Mouse (Mus musculus) Patski (cell line): Measurements from ENCODE around the gene Pqlc2. TPM values are rescaled to one million over a fixed set of nuclear protein-coding genes. Genes with fewer than 3 reads are reported as not detected.

ENCODE experiments used
- ATAC-seq: fragments of 100-300 bp; one replicate; pipeline ENCODE4 v1.8.0; 2021
- CTCF ChIA-PET: fragments of 350-600 bp; sonication (Branson Sonifier 250); formaldehyde crosslinking; loops from one replicate; lab custom pipeline; 2022; ENCODE audit warnings: inconsistent platforms; lab: Charles Lee
- POLR2A ChIA-PET: fragments of 350-600 bp; sonication (Branson Sonifier 250); formaldehyde crosslinking; loops from one replicate; lab custom pipeline; 2022; ENCODE audit warnings: antibody characterized with exemption, inconsistent platforms; lab: Charles Lee
- DNase-seq: peaks from one replicate; pipeline ENCODE4 v3.0.0-alpha.2; 2011; ENCODE audit warnings: low read depth, low spot score
- H3K27me3 ChIP-seq: fragments of 371-371 bp; one replicate; pipeline ENCODE4 v1.5.1; 2021
- CTCF ChIP-seq: fragments of 100-300 bp; IDR thresholded peaks from one replicate; pipeline ENCODE4 v1.5.1; 2021
- in situ Hi-C: fragments of 300-500 bp; cut with MboI; formaldehyde crosslinking; loops from 3 replicates; pipeline ENCODE4 v1.11.1; 2018; ENCODE audit warnings: low pct_unique_long_range_greater_than_20kb, mixed read lengths
- polyA plus RNA-seq: library from polyadenylated mRNA; unstranded; gene quantifications from one replicate; pipeline ENCODE4 v1.2.3, GENCODE M21; 2021

Gene Pqlc2
- polyA plus RNA-seq, 1 experiment from 2014 or later, result 9.9 TPM

- POLR2A ChIA-PET, result interaction anchor here (1.6 kb wide), 1 partner anchor 11 kb away, joined by 3 read pairs; no protein-coding TSS in a partner anchor
- DNase-seq, result no peak
Measured at GRCm38 (mm10) chr4:139250886-139251285, 59.6 kb downstream of the Pqlc2 start.

DNA sequence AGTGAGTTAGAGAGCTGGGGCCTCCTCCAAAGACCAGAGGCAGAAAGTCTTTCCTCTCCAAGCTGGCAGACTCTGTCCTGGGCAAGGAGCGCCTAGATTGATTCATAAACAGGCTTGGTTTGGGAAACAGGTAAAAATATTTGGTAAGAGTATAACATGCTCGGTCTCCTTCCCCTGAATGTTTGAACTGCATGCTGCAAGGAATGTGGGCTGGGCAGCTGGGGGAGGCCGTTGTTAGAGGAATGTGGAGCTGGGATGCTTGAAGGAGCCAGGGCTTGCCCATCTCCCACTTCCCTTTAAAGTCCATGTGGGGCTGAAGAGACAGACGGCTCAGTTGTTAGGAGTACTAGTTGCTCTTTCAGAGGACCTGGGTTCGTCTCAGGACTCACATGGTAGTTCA lies 60.5 kb downstream of the Pqlc2 start:
- no peaks in the 10 kb centered on the region for H3K27me3 ChIP-seq
- no peak for DNase-seq
- TF ChIP-seq CTCF, result no peak
- ChIA-PET POLR2A (interaction anchor here (0.7 kb wide), 1 partner anchor 12 kb away, joined by 3 read pairs; no protein-coding TSS in a partner anchor), CTCF (interaction anchor here (1.3 to 2.0 kb wide), 2 partner anchors 18 to 162 kb away, joined by 3 to 4 read pairs; no protein-coding TSS in a partner anchor)
- ATAC-seq, result no peak
- in situ Hi-C loops, result loop anchor here (10.0 kb wide), 1 partner anchor 45 kb away; no protein-coding TSS in a partner anchor

More at GRCm38 (mm10) chr4:139250886-139251285, 59.6 kb downstream of the Pqlc2 start:
- in situ Hi-C loops, result loop anchor here (10.0 kb wide), 1 partner anchor 46 kb away; no protein-coding TSS in a partner anchor
- ATAC-seq, result no peak
- CTCF ChIA-PET, result interaction anchor here (0.6 to 2.0 kb wide), 4 partner anchors 8 to 163 kb away, joined by 3 to 4 read pairs (median 4); no protein-coding TSS in a partner anchor
- no peak for TF ChIP-seq CTCF
- H3K27me3 ChIP-seq, result no peaks in the 10 kb centered on the region

DNA sequence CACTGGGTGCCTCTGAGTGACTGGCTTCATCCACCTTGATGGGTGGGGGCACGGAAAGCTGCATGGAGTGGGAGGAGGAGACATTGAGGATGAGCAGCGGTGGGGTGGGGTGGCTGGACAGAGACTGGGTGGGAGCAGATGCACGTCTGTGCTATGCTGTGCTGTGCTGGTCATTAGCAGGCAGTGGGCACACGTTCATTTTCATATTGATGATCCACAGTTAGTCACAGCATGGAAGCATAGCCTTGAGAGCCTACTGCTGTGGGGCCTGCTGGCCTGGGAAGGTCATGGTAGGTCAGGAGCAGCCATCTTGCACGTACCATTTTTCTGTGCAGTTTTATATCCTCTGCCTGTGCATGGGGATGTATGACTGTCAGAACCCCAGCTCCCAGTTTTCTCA lies 61.8 kb downstream of the Pqlc2 start:
- in situ Hi-C loops, result no loop called here
- ChIA-PET CTCF (no interaction called here), POLR2A (no interaction called here)
- no peak for ATAC-seq
- DNase-seq, result no peak
- no peak for TF ChIP-seq CTCF
- no peaks in the 10 kb centered on the region for H3K27me3 ChIP-seq

DNA sequence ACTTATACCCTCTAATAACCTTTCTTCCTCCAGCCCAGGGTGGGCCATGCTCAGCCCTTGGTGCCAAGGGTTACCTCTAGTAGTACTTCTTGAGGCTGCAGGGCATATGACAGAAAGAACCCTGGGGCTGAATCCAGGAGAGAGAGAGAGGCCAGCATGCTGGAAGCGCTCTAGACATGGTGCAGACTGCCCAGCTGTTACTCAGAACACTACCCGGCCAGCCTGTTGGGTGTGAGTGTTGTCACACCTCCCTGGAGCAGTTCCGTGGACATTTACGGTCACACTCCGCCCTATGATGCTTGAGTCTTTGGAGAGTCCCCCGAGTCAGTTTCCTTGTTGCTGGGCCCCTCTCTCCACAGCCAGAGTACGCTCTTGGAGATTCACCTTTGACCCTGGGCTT lies 62.5 kb downstream of the Pqlc2 start:
- in situ Hi-C loops, result no loop called here
- H3K27me3 ChIP-seq, result no peaks in the 10 kb centered on the region
- POLR2A ChIA-PET, result no interaction called here
- DNase-seq (no peak), ATAC-seq (no peak)
- no peak for TF ChIP-seq CTCF
- CTCF ChIA-PET, result no interaction called here

DNA sequence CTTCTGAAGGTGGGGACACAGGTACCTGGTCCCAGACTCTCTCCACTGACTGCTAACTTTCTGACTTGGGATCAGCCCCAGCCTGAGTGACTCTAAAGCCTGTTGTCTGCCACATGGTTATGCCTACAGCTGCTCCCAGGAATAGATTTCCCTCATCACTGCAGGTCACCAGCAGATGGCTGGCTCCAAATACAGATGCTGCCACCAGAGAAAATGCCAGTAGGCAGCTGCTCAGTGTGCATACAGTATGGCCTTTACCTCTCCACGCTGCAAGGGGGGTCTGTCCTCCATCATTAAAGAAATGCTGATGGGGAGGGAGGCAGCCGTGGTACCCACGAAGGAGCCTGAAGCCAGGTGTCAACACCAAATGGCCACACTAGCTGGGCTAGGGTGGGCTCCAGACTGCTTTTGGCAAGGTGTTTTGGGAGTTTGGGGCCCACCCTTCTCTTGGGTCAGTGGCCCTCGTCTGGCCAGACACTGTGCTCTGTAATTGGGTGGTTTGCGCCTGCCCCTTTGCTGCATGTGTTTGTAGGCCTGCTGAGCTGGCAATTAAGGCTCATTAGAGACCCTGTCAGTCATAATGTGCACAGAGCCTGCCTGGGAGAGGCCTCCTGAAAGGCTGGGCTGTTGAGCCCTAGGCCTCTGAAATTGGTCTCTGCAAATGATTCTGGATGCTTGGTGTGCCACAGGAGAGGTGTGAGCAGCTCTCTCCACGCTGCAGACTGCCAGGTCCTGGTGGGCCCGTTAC lies 64.2 kb downstream of the Pqlc2 start:
- in situ Hi-C loops, result no loop called here
- no peak for TF ChIP-seq CTCF
- ATAC-seq (no peak), DNase-seq (no peak)
- H3K27me3 ChIP-seq, result no peaks in the 10 kb centered on the region
- POLR2A ChIA-PET, result interaction anchor here (1.6 kb wide), 1 partner anchor 18 kb away, joined by 3 read pairs; no protein-coding TSS in a partner anchor
- CTCF ChIA-PET, result interaction anchor here (1.4 kb wide), 1 partner anchor 26 kb away, joined by 3 read pairs; no protein-coding TSS in a partner anchor

GRCm38 (mm10) chr4:139245534-139245933 lies 65.0 kb downstream of the Pqlc2 start:
- POLR2A ChIA-PET, result interaction anchor here (1.6 kb wide), 1 partner anchor 17 kb away, joined by 3 read pairs; no protein-coding TSS in a partner anchor
- in situ Hi-C loops, result no loop called here
- no peak for TF ChIP-seq CTCF
- CTCF ChIA-PET, result no interaction called here
- no peaks in the 10 kb centered on the region for H3K27me3 ChIP-seq
- DNase-seq (no peak), ATAC-seq (no peak)

GRCm38 (mm10) chr4:139244766-139245165 lies 65.7 kb downstream of the Pqlc2 start:
- no peak for ATAC-seq

GRCm38 (mm10) chr4:139244176-139244575 lies 66.3 kb downstream of the Pqlc2 start:
- no peak for TF ChIP-seq CTCF
- in situ Hi-C loops, result no loop called here
- ChIA-PET POLR2A (interaction anchor here (0.6 kb wide), 1 partner anchor 107 kb away, joined by 3 read pairs; no protein-coding TSS in a partner anchor), CTCF (interaction anchor here (0.8 to 1.3 kb wide), 3 partner anchors 10 to 23 kb away, joined by 3 read pairs; no protein-coding TSS in a partner anchor)
- DNase-seq (no peak), ATAC-seq (no peak)
- H3K27me3 ChIP-seq, result no peaks in the 10 kb centered on the region

More at GRCm38 (mm10) chr4:139244766-139245165, 65.7 kb downstream of the Pqlc2 start:
- POLR2A ChIA-PET, result interaction anchor here (0.6 kb wide), 1 partner anchor 108 kb away, joined by 3 read pairs; no protein-coding TSS in a partner anchor
- no peak for TF ChIP-seq CTCF
- in situ Hi-C loops, result no loop called here
- CTCF ChIA-PET, result interaction anchor here (1.2 kb wide), 1 partner anchor 11 kb away, joined by 3 read pairs; no protein-coding TSS in a partner anchor
- DNase-seq, result no peak
- no peaks in the 10 kb centered on the region for H3K27me3 ChIP-seq

Other genes with a start within 250 kb of the Pqlc2 start
- 0.05 TPM for gene Htr6, start 235.1 kb downstream of the Pqlc2 start, polyA plus RNA-seq
- 55.7 TPM for gene Nbl1, start 217.7 kb downstream of the Pqlc2 start, polyA plus RNA-seq
- 286 TPM for gene Minos1, start 179.6 kb downstream of the Pqlc2 start, polyA plus RNA-seq
- gene Capzb, start 117.8 kb downstream of the Pqlc2 start, polyA plus RNA-seq, result 305 TPM
- 131 TPM for gene Akr7a5, start within 50 bp of the Pqlc2 start, polyA plus RNA-seq
- 19.6 TPM for gene Mrto4, start 41.9 kb upstream of the Pqlc2 start, polyA plus RNA-seq
- gene Emc1, start 41.9 kb upstream of the Pqlc2 start, polyA plus RNA-seq, result 16.3 TPM
- gene Ubr4, start 41.9 kb upstream of the Pqlc2 start, polyA plus RNA-seq, result 100 TPM
- 15.5 TPM for gene Iffo2, start 219.8 kb upstream of the Pqlc2 start, polyA plus RNA-seq